Mouse (Mus musculus): Measurements from ENCODE around the gene Arfip2. TPM values are rescaled to one million over a fixed set of nuclear protein-coding genes. Genes with fewer than 3 reads are reported as not detected.

Gene Arfip2
- polyA plus RNA-seq, 1 experiment from 2014 or later, result 42.7 TPM

GRCm38 (mm10) chr7:105621053-105621452, 19.2 kb downstream of the Arfip2 start:
- Histone ChIP-seq H3K4me3 (ENCODE audit: low read depth, low read length) (no peak overlapping the region), H3K4me1 (replicated peaks; ENCODE audit: control insufficient read depth, insufficient read depth, low read length) (no peaks in the 10 kb centered on the region), H3K4me2 (no peak overlapping the region), H3K27me3 (replicated peaks; ENCODE audit: control insufficient read depth, insufficient read depth, low read length) (no peaks in the 10 kb centered on the region), H3K36me3 (ENCODE audit: control insufficient read depth, insufficient read depth, low read length) (peaks cover 16% of the 10 kb centered on the region; the same call in 1 of the 2 replicates), H3K9me3 (ENCODE audit: control insufficient read depth, low read length) (no peaks in the 10 kb centered on the region), H3K27ac (ENCODE audit: low read depth, low read length) (no peak overlapping the region), H3K9ac (ENCODE audit: low read depth, low read length) (no peak overlapping the region)
- DNase-seq (ENCODE audit: low spot score), result no peak
- WGBS, result 75% methylated on average over 4 of the region's 4 CpGs
- no peak for ATAC-seq (replicated peaks; ENCODE audit: low FRiP score)

DNA sequence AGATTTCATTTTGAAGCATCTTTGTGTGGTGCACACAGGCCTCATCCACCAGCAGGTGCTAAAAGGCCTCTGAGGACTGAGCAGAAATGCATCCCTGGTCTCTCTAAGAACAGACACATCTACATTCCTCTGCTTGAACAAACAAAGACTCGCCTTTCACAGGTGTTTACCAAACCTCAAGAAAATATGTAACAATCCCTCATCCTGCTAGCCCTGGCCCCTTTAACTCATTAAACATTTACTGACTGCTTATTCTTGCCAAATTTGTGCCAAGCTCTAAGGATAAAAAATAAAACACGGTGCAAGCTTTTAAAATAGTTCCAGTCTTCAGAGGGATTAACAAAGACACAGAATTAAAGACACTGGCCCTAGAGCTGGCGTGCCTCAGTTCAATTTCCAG, 20.5 kb downstream of the Arfip2 start:
- DNase-seq (ENCODE audit: low spot score) (no peak), ATAC-seq (replicated peaks; ENCODE audit: low FRiP score) (no peak)
- Histone ChIP-seq H3K9me3 (ENCODE audit: control insufficient read depth, low read length) (no peaks in the 10 kb centered on the region), H3K9ac (ENCODE audit: low read depth, low read length) (no peak overlapping the region), H3K4me2 (no peak overlapping the region), H3K27ac (ENCODE audit: low read depth, low read length) (no peak overlapping the region), H3K4me1 (replicated peaks; ENCODE audit: control insufficient read depth, insufficient read depth, low read length) (no peaks in the 10 kb centered on the region), H3K4me3 (ENCODE audit: low read depth, low read length) (no peak overlapping the region), H3K36me3 (ENCODE audit: control insufficient read depth, insufficient read depth, low read length) (peaks cover 16% of the 10 kb centered on the region; the same call in 1 of the 2 replicates), H3K27me3 (replicated peaks; ENCODE audit: control insufficient read depth, insufficient read depth, low read length) (no peaks in the 10 kb centered on the region)
- WGBS, result 71% methylated on average over 3 of the region's 3 CpGs

DNA sequence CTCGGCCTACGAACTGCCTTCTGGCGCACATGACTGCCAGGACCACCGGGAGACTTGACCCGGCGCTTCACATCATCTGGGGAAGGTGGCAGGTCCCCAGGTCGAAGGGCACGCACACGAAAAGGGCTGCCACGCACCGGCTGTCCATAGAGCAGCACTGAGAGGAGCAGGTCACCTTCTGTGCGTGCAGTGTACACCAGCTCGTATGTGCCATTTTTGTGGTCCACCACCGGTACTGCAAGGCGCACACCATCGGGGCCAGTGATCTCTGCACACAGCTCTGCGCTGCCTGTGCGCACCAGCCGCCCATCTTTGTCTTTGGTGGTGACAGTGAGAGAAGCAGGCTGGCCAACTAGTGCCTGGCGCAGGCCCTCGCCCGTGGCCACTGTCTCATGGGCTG, 22.4 kb downstream of the Arfip2 start:
- H3K27me3 ChIP-seq (replicated peaks; ENCODE audit: control insufficient read depth, insufficient read depth, low read length), result no peaks in the 10 kb centered on the region
- no peaks in the 10 kb centered on the region for H3K4me1 ChIP-seq (replicated peaks; ENCODE audit: control insufficient read depth, insufficient read depth, low read length)
- ATAC-seq (replicated peaks; ENCODE audit: low FRiP score), result no peak
- no peaks in the 10 kb centered on the region for H3K9me3 ChIP-seq (ENCODE audit: control insufficient read depth, low read length)
- no peak overlapping the region for H3K4me2 ChIP-seq
- no peak overlapping the region for H3K4me3 ChIP-seq (ENCODE audit: low read depth, low read length)
- H3K27ac ChIP-seq (ENCODE audit: low read depth, low read length), result no peak overlapping the region
- H3K36me3 ChIP-seq (ENCODE audit: control insufficient read depth, insufficient read depth, low read length), result peaks cover 14% of the 10 kb centered on the region; the same call in 1 of the 2 replicates
- no peak overlapping the region for H3K9ac ChIP-seq (ENCODE audit: low read depth, low read length)
- 94% methylated on average over 22 of the region's 22 CpGs for WGBS
- DNase-seq (ENCODE audit: low spot score), result no peak

DNA sequence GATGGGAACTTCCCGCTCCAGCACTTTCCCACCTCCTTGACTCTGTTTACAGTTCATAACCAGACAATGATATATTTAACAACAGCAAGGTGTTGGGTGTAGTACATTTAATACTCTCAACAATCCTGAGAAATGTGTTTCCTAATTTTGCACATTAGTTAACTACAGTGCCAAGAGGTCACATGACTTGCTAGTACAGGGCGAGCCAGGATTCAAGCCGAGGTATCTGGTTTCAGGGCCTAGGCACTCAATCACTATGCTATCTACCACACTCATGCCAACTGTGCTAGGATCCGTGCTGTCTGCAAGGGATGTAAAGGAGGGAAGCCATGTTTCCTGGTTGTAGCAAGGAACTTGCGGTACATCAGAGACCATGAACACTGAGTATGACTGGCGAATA, 23.7 kb downstream of the Arfip2 start:
- no peak overlapping the region for H3K27ac ChIP-seq (ENCODE audit: low read depth, low read length)
- no peak for ATAC-seq (replicated peaks; ENCODE audit: low FRiP score)
- H3K9me3 ChIP-seq (ENCODE audit: control insufficient read depth, low read length), result no peaks in the 10 kb centered on the region
- no peak overlapping the region for H3K9ac ChIP-seq (ENCODE audit: low read depth, low read length)
- H3K36me3 ChIP-seq (ENCODE audit: control insufficient read depth, insufficient read depth, low read length), result peaks cover 14% of the 10 kb centered on the region; the same call in 1 of the 2 replicates
- no peaks in the 10 kb centered on the region for H3K27me3 ChIP-seq (replicated peaks; ENCODE audit: control insufficient read depth, insufficient read depth, low read length)
- H3K4me1 ChIP-seq (replicated peaks; ENCODE audit: control insufficient read depth, insufficient read depth, low read length), result no peaks in the 10 kb centered on the region
- H3K4me3 ChIP-seq (ENCODE audit: low read depth, low read length), result no peak overlapping the region
- no peak overlapping the region for H3K4me2 ChIP-seq
- WGBS, result 71% methylated on average over 6 of the region's 6 CpGs
- DNase-seq (ENCODE audit: low spot score), result no peak

GRCm38 (mm10) chr7:105615720-105616119, 24.5 kb downstream of the Arfip2 start:
- H3K9ac ChIP-seq (ENCODE audit: low read depth, low read length), result no peak overlapping the region
- no peaks in the 10 kb centered on the region for H3K4me1 ChIP-seq (replicated peaks; ENCODE audit: control insufficient read depth, insufficient read depth, low read length)
- H3K27ac ChIP-seq (ENCODE audit: low read depth, low read length), result no peak overlapping the region
- no peaks in the 10 kb centered on the region for H3K9me3 ChIP-seq (ENCODE audit: control insufficient read depth, low read length)
- H3K36me3 ChIP-seq (ENCODE audit: control insufficient read depth, insufficient read depth, low read length), result peaks cover 21% of the 10 kb centered on the region
- no peak overlapping the region for H3K4me3 ChIP-seq (ENCODE audit: low read depth, low read length)
- ATAC-seq (replicated peaks; ENCODE audit: low FRiP score), result no peak
- no peaks in the 10 kb centered on the region for H3K27me3 ChIP-seq (replicated peaks; ENCODE audit: control insufficient read depth, insufficient read depth, low read length)
- no peak overlapping the region for H3K4me2 ChIP-seq
- 83% methylated on average over 1 of the region's 1 CpGs for WGBS
- no peak for DNase-seq (ENCODE audit: low spot score)

DNA sequence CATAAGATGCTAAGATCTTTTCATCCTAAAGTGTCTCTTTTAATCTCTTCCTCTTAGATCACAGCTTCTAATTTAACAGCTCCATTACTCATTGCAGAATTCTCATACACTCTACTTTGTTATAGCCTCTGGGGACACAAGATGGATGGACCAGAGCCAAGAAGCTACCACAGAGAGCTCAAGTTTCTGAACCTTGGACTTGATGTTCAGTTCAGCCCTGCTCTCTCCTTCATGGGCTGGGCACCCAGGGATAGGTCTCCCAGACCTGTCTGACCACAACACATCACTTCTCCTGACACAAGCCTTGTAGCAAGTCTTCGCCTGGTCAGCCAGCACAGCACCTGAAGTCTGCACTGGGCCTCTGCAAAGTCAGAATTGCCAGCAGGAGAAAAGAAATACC, 25.8 kb downstream of the Arfip2 start:
- no peak overlapping the region for H3K9ac ChIP-seq (ENCODE audit: low read depth, low read length)
- DNase-seq (ENCODE audit: low spot score), result no peak
- H3K4me2 ChIP-seq, result no peak overlapping the region
- H3K36me3 ChIP-seq (ENCODE audit: control insufficient read depth, insufficient read depth, low read length), result peaks cover 24% of the 10 kb centered on the region
- H3K27me3 ChIP-seq (replicated peaks; ENCODE audit: control insufficient read depth, insufficient read depth, low read length), result no peaks in the 10 kb centered on the region
- WGBS, result 79% methylated on average over 1 of the region's 1 CpGs
- ATAC-seq (replicated peaks; ENCODE audit: low FRiP score), result no peak
- H3K4me1 ChIP-seq (replicated peaks; ENCODE audit: control insufficient read depth, insufficient read depth, low read length), result no peaks in the 10 kb centered on the region
- no peaks in the 10 kb centered on the region for H3K9me3 ChIP-seq (ENCODE audit: control insufficient read depth, low read length)
- no peak overlapping the region for H3K4me3 ChIP-seq (ENCODE audit: low read depth, low read length)
- no peak overlapping the region for H3K27ac ChIP-seq (ENCODE audit: low read depth, low read length)

- Histone ChIP-seq H3K9me3 (ENCODE audit: control insufficient read depth, low read length) (no peaks in the 10 kb centered on the region), H3K36me3 (ENCODE audit: control insufficient read depth, insufficient read depth, low read length) (peaks cover 12% of the 10 kb centered on the region), H3K27ac (ENCODE audit: low read depth, low read length) (no peak overlapping the region), H3K4me2 (no peak overlapping the region), H3K4me3 (ENCODE audit: low read depth, low read length) (no peak overlapping the region), H3K4me1 (replicated peaks; ENCODE audit: control insufficient read depth, insufficient read depth, low read length) (no peaks in the 10 kb centered on the region), H3K27me3 (replicated peaks; ENCODE audit: control insufficient read depth, insufficient read depth, low read length) (no peaks in the 10 kb centered on the region), H3K9ac (ENCODE audit: low read depth, low read length) (no peak overlapping the region)
- ATAC-seq (replicated peaks; ENCODE audit: low FRiP score) (no peak), DNase-seq (ENCODE audit: low spot score) (no peak)
- 90% methylated on average over 1 of the region's 1 CpGs for WGBS
These were observed 28.4 kb downstream of the Arfip2 start for GRCm38 (mm10) chr7:105611767-105612166.

DNA sequence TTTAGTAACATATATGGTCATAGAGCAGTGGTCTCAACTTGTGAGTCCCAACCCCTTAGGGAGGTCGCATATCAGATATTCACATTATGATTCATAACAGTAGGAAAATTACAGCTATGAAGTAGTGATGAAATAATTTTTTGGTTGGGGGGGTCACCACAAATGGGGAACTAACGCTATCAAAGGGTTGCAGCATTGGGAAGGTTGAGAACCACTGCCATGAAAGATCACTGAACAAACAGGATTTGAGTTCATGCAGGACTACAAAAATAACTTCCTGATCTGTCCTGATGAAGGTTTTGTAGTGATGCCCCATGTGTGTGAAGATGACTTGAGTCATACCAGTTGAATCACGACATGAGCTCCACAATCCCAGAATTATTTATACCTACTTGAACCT, 31.7 kb downstream of the Arfip2 start:
- H3K4me3 ChIP-seq (ENCODE audit: low read depth, low read length), result no peak overlapping the region
- H3K9ac ChIP-seq (ENCODE audit: low read depth, low read length), result no peak overlapping the region
- ATAC-seq (replicated peaks; ENCODE audit: low FRiP score) (no peak), DNase-seq (ENCODE audit: low spot score) (no peak)
- H3K27ac ChIP-seq (ENCODE audit: low read depth, low read length), result no peak overlapping the region
- H3K27me3 ChIP-seq (replicated peaks; ENCODE audit: control insufficient read depth, insufficient read depth, low read length), result no peaks in the 10 kb centered on the region
- H3K36me3 ChIP-seq (ENCODE audit: control insufficient read depth, insufficient read depth, low read length), result peaks cover 10% of the 10 kb centered on the region
- H3K4me2 ChIP-seq, result no peak overlapping the region
- 73% methylated on average over 3 of the region's 3 CpGs for WGBS
- no peaks in the 10 kb centered on the region for H3K9me3 ChIP-seq (ENCODE audit: control insufficient read depth, low read length)
- H3K4me1 ChIP-seq (replicated peaks; ENCODE audit: control insufficient read depth, insufficient read depth, low read length), result no peaks in the 10 kb centered on the region

GRCm38 (mm10) chr7:105602860-105603623, 37.2 kb downstream of the Arfip2 start:
- no peaks in the 10 kb centered on the region for H3K27me3 ChIP-seq (replicated peaks; ENCODE audit: control insufficient read depth, insufficient read depth, low read length)

More at GRCm38 (mm10) chr7:105602860-105603623, 37.2 kb downstream of the Arfip2 start:
- Histone ChIP-seq H3K36me3 (ENCODE audit: control insufficient read depth, insufficient read depth, low read length) (no peaks in the 10 kb centered on the region), H3K4me2 (no peak overlapping the region), H3K4me1 (replicated peaks; ENCODE audit: control insufficient read depth, insufficient read depth, low read length) (no peaks in the 10 kb centered on the region), H3K9me3 (ENCODE audit: control insufficient read depth, low read length) (no peaks in the 10 kb centered on the region), H3K4me3 (ENCODE audit: low read depth, low read length) (no peak overlapping the region), H3K9ac (ENCODE audit: low read depth, low read length) (no peak overlapping the region), H3K27ac (ENCODE audit: low read depth, low read length) (no peak overlapping the region)
- ATAC-seq (replicated peaks; ENCODE audit: low FRiP score) (peak; percentile 68), DNase-seq (ENCODE audit: low spot score) (peak; percentile 52)
- WGBS, result 34% methylated on average over 9 of the region's 9 CpGs
